Mouse (Mus musculus) neural tube, embryonic 14.5 days (tissue): ENCODE data around the gene Mtmr2. TPM values are rescaled to one million over a fixed set of nuclear protein-coding genes. Genes with fewer than 3 reads are reported as not detected.
A peak's percentile ranks its signal among the peaks of the same experiment; 100 is the strongest.

Experiments used
- ATAC-seq: fragments of 200-750 bp; cut with Nextera tagmentation; 2 replicates; pipeline ENCODE4 v1.8.0; 2017; ENCODE audit warnings: low read depth, mild to moderate bottlenecking, moderate TSS enrichment, moderate library complexity
- H3K27ac ChIP-seq: fragments of 300-500 bp; sonication (generic); 2 replicates; pipeline ENCODE4 v1.5.1; 2014; ENCODE audit warnings: low read depth, mild to moderate bottlenecking, control low read depth, low read length, moderate library complexity, mixed read lengths
- H3K27me3 ChIP-seq: fragments of 300-500 bp; sonication (generic); 2 replicates; pipeline ENCODE4 v1.6.1; 2014; ENCODE audit warnings: low read length; ENCODE audit not compliant: control insufficient read depth, insufficient read depth
- H3K36me3 ChIP-seq: fragments of 300-500 bp; sonication (generic); 2 replicates; pipeline ENCODE4 v1.6.1; 2014; ENCODE audit warnings: low read length, mixed read lengths; ENCODE audit not compliant: control insufficient read depth, insufficient read depth
- H3K4me1 ChIP-seq: fragments of 300-500 bp; sonication (generic); 2 replicates; pipeline ENCODE4 v1.6.1; 2014; ENCODE audit warnings: low read length; ENCODE audit not compliant: control insufficient read depth, insufficient read depth
- H3K4me2 ChIP-seq: fragments of 300-500 bp; sonication (generic); 2 replicates; pipeline ENCODE4 v1.6.1; 2014; ENCODE audit warnings: mild to moderate bottlenecking, low read depth, low read length, control low read depth
- H3K4me3 ChIP-seq: fragments of 300-500 bp; sonication (generic); 2 replicates; pipeline ENCODE4 v1.5.1; 2014; ENCODE audit warnings: low read depth, low read length, control low read depth, mixed read lengths
- H3K9ac ChIP-seq: fragments of 300-500 bp; sonication (generic); replicated peaks from 2 replicates; pipeline ENCODE4 v1.6.1; 2014; ENCODE audit warnings: low read depth, mild to moderate bottlenecking, control low read depth, low read length, mixed read lengths
- H3K9me3 ChIP-seq: fragments of 300-500 bp; sonication (generic); 2 replicates; pipeline ENCODE4 v1.6.1; 2016; ENCODE audit warnings: low read length; ENCODE audit not compliant: control insufficient read depth
- WGBS: fragments of 180-500 bp; shearing (Covaris S2); extraction: QIAGEN DNeasy Blood & Tissue Kit; methylation state at CpG from one replicate; pipeline ENCODE4 v1.1.7; 2014; 5-methylcytosine and 5-hydroxymethylcytosine counted together
- polyA plus RNA-seq: library from polyadenylated mRNA; unstranded; fragments of >200 nt; fragmentation: Nextera tagmentation; extraction: Ambion mirVana; gene quantifications from 2 replicates; pipeline ENCODE4 v1.2.1, GENCODE M21; 2014

Mtmr2 gene
- polyA plus RNA-seq, 1 experiment from 2014 or later, result 52.2 TPM

- H3K4me3 ChIP-seq, result peak overlapping the region; percentile 55
- peak overlapping the region; percentile 50 for H3K4me2 ChIP-seq
- H3K36me3 ChIP-seq, result peaks cover 8% of the 10 kb centered on the region; the same call in 1 of the 2 replicates
- H3K27ac ChIP-seq, result peak overlapping the region; percentile 93
- peaks cover 22% of the 10 kb centered on the region for H3K4me1 ChIP-seq
- peak overlapping the region; percentile 63 for H3K9ac ChIP-seq
- H3K9me3 ChIP-seq, result no peaks in the 10 kb centered on the region
- under 1% methylated on average over 31 of the region's 31 CpGs for WGBS
- no peaks in the 10 kb centered on the region for H3K27me3 ChIP-seq
- ATAC-seq, result peak; percentile 8
These were observed 78.2 kb downstream of the Mtmr2 start for GRCm38 (mm10) chr9:13826391-13826805.

DNA sequence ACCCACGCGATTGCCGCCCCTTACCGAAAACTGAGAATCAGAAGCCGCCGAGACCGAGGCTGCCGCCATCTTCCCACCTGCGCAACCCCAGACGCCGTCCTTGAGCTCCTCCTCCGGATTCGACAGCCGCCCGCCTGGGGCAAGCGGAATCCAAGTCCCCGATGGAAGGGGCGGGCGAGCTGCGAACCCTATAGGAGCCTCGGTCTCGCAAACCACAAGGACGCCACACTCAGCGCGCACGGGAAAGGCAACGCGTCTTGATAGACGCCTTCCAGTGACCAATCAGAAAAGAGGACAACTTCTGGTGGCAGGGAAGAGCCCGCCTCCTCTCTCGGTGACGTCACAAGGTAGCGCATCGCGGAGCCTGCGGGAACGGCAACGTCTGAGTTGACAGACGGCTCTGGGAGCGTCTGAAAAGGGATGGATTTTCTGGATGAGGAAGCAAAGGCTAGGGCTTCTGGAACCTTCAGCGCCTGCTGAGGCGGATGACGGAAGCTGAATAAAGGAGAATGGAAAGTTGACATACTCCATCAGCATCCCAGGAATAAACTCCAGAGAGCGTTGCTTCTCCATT, 78.7 kb downstream of the Mtmr2 start, which contains the start of gene Cep57:
TSS of gene Cep57 (minus strand) at position 276 of the 574 bp plus-strand sequence.
- H3K36me3 ChIP-seq, result peaks cover 13% of the 10 kb centered on the region
- no peaks in the 10 kb centered on the region for H3K9me3 ChIP-seq
- ATAC-seq, result peak; percentile 94
- peak within 1 kb of the TSS; percentile 85 for H3K4me2 ChIP-seq
- no peaks in the 10 kb centered on the region for H3K27me3 ChIP-seq
- peak within 1 kb of the TSS; percentile 86 for H3K9ac ChIP-seq
- H3K4me1 ChIP-seq, result peaks cover 22% of the 10 kb centered on the region
- H3K27ac ChIP-seq, result peak within 1 kb of the TSS; percentile 99
- peak within 1 kb of the TSS; percentile 55 for H3K4me3 ChIP-seq
- WGBS, result under 1% methylated on average over 44 of the region's 44 CpGs

- under 1% methylated on average over 60 of the region's 67 CpGs for WGBS
- H3K4me1 ChIP-seq, result peaks cover 22% of the 10 kb centered on the region
- peak within 1 kb of the TSS; percentile 55 for H3K4me3 ChIP-seq
- H3K27ac ChIP-seq, result peak within 1 kb of the TSS; percentile 99
- H3K36me3 ChIP-seq, result peaks cover 19% of the 10 kb centered on the region
- peak within 1 kb of the TSS; percentile 86 for H3K9ac ChIP-seq
- ATAC-seq, result peak; percentile 95
- H3K9me3 ChIP-seq, result no peaks in the 10 kb centered on the region
- no peaks in the 10 kb centered on the region for H3K27me3 ChIP-seq
- peak within 1 kb of the TSS; percentile 85 for H3K4me2 ChIP-seq
These were observed 79.3 kb downstream of the Mtmr2 start, which contains the start of gene Fam76b for GRCm38 (mm10) chr9:13827406-13828086. Gene Fam76b (plus strand): TSS chr9:13827716.

DNA sequence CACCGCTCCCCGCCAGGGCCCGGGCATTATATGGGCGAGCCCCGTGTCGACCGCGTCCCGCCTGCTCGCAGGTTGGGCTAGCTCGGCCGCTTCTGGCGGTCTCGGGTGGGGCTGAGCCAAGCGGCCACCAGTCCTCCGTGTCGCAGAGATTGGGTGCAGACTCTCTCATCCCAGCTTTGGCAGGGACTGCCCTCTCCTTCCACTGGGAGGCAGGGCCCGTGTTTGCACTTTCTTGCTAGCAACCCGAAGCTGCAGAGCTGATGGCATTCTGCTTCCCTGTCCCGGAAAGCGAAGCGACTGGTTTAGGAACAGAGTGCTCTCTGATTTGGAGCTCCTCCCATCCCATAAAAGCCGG, 79.9 kb downstream of the Mtmr2 start:
- Histone ChIP-seq H3K27me3 (no peaks in the 10 kb centered on the region), H3K9ac (peak overlapping the region; percentile 86), H3K4me1 (peaks cover 22% of the 10 kb centered on the region), H3K36me3 (peaks cover 24% of the 10 kb centered on the region), H3K9me3 (no peaks in the 10 kb centered on the region), H3K4me3 (peak overlapping the region; percentile 55), H3K27ac (peak overlapping the region; percentile 99), H3K4me2 (peak overlapping the region; percentile 85)
- ATAC-seq, result peak; percentile 31; the same call in 1 of the 2 replicates
- under 1% methylated on average over 23 of the region's 23 CpGs for WGBS

GRCm38 (mm10) chr9:13835256-13835655, 87.0 kb downstream of the Mtmr2 start:
- 87% methylated on average over 3 of the region's 3 CpGs for WGBS
- no peak for ATAC-seq
- Histone ChIP-seq H3K4me2 (no peak overlapping the region), H3K4me1 (no peaks in the 10 kb centered on the region), H3K36me3 (peaks cover 75% of the 10 kb centered on the region), H3K27me3 (no peaks in the 10 kb centered on the region), H3K9ac (no peak overlapping the region), H3K27ac (no peak overlapping the region), H3K4me3 (no peak overlapping the region), H3K9me3 (no peaks in the 10 kb centered on the region)

GRCm38 (mm10) chr9:13836726-13837125, 88.5 kb downstream of the Mtmr2 start:
- WGBS, result 88% methylated on average over 2 of the region's 2 CpGs
- H3K36me3 ChIP-seq, result peaks cover 75% of the 10 kb centered on the region
- no peak overlapping the region for H3K27ac ChIP-seq

DNA sequence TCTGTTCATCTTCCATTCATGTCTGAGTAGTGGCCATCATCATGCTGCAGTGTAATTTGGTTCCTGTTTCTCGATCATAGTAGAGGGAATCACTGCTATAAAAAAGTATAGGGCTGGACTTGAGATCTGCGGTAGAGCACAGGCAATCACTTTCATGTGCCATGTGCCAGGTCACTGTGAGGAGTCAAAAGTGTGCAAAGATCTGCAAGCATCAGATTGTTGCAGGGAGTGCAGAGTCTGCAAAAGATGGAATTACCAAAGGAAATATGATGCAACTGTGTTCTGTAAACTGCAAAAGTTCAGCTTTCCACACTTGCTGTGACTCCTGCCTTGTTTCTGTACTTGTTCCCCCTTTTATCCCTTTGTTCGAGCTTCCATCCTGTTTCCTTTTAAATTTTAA, 99.4 kb downstream of the Mtmr2 start:
- no peak overlapping the region for H3K4me2 ChIP-seq
- peaks cover 10% of the 10 kb centered on the region; the same call in 1 of the 2 replicates for H3K36me3 ChIP-seq
- H3K27me3 ChIP-seq, result no peaks in the 10 kb centered on the region
- no peak overlapping the region for H3K27ac ChIP-seq
- H3K4me1 ChIP-seq, result no peaks in the 10 kb centered on the region
- WGBS, result 85% methylated on average over 3 of the region's 3 CpGs
- ATAC-seq, result no peak
- H3K4me3 ChIP-seq, result no peak overlapping the region
- H3K9me3 ChIP-seq, result no peaks in the 10 kb centered on the region
- no peak overlapping the region for H3K9ac ChIP-seq

More at GRCm38 (mm10) chr9:13836726-13837125, 88.5 kb downstream of the Mtmr2 start:
- Histone ChIP-seq H3K9me3 (no peaks in the 10 kb centered on the region), H3K4me3 (no peak overlapping the region), H3K9ac (no peak overlapping the region), H3K4me1 (no peaks in the 10 kb centered on the region), H3K4me2 (no peak overlapping the region), H3K27me3 (no peaks in the 10 kb centered on the region)
- ATAC-seq, result no peak

- 84% methylated on average over 10 of the region's 10 CpGs for WGBS
- Histone ChIP-seq H3K9me3 (no peaks in the 10 kb centered on the region), H3K27ac (no peak overlapping the region)
These were observed 100.6 kb downstream of the Mtmr2 start for GRCm38 (mm10) chr9:13848481-13849480.

More at GRCm38 (mm10) chr9:13848481-13849480, 100.6 kb downstream of the Mtmr2 start:
- peak; percentile 89 for ATAC-seq
- Histone ChIP-seq H3K4me2 (no peak overlapping the region), H3K9ac (no peak overlapping the region), H3K4me1 (no peaks in the 10 kb centered on the region), H3K36me3 (peaks cover 8% of the 10 kb centered on the region; the same call in 1 of the 2 replicates), H3K27me3 (no peaks in the 10 kb centered on the region), H3K4me3 (no peak overlapping the region)
